Mouse (Mus musculus) kidney, postnatal 14 days (tissue): ENCODE results near the gene Tsc22d3.

Experiments
- DNase-seq: peaks from one replicate; pipeline ENCODE4 v3.0.0; 2022; ENCODE audit warnings: mixed read lengths

The Tsc22d3 gene

DNA sequence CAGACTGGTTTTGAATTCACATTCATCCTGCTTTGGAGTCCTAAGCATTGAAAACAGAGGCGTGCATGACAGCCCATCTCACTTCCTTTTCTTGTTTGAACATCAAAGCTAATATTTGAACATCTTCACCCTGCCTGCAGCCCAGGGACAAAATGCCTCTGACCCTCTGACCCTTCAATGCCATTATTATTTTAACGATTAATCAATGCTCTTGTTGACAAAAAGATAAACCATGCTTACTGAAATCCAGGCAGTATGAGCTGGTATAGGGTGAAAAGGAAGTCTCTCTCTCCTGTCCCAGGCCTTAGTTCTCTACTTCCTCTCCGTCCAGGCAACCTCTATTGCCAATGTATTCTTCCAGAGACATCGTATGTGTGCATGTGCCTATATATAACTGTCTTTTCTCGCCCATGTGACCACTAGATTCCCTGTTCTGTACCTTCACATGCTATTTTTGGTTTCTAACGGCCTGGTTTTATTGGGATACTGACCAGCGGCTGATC lies 106.9 kb downstream of the Tsc22d3 start:
- no peak for DNase-seq

DNA sequence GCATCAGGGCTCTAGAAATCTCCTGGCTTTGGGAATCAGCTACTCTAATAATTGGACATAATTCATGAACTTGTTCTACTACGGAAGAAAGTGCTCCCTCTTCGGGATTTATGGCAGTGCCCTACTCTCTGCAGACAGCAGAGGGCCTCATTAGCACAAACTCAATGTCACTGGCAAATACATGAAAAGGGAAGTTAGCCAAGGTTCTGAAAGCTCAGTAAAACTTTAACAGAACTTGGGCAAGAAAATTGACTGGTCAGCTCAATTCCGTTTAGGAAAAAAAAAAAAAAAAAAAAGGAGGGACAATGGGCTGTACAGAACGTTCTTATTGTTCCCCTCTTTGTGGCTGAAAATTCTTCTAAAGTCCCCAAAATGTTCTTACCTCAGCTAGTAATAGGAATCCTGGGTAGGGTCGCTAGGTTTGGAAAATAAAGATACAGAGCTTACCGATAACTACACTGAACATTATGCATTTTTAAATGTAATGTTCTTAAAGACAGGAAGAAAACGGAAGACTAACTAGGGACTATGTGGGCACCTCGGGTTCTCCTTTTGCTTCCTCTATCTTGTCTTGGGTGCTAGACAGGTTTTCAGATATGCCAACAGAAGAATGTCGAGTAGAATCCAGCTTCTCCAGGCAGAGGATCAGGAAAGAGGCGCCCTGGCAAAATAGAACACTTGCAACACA lies 108.4 kb downstream of the Tsc22d3 start:
- peak; percentile 74 for DNase-seq

DNA sequence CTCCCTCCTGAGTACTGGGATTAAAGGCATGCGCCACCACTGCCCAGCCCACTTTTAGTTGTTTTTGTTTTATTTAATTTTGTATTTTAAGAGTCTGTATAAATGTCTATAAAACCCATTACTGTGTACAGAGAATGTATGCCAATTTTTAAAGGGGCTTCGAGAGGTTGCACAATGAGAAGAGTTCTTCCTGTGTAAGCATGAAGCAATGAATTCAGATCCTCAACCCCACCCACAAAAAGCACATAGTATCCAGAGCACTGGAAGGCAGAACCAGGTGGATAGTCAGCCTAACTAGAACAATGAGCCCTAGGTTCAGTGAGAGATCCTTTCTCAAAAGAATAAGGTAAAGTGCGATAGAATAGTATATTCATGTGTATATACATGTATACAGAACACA lies 110.3 kb downstream of the Tsc22d3 start:
- no peak for DNase-seq
